Mouse (Mus musculus): ENCODE measurements at regions not wholly inside any gene's neighbourhood (a gene's known extent, or its start where the extent isn't known, plus 50 kb on each side); places are given as distances from the start of the nearest gene placed in this dataset.

DNA sequence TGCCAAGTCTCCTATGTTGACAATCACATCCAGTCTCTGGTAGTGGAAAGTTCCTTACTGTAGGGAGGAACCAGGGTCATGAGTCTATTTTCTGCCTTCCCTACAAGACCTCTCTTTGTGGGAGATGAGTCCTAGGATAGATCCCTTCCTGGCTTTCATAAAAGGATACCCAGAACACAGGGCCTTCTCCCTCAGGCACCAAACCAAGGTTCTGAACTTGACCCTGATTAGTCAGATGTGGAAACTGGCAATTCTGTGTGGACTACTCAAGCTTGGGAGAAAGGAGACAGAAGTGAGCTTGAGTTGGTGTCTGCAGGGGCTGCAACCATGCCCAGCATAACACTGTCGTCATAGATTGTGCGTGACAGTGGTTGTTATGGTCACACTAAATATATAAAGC is 293.6 kb upstream of the Hs6st1 start:
- DNase-seq (ENCODE audit: low spot score in 2 of 2): no peak

DNA sequence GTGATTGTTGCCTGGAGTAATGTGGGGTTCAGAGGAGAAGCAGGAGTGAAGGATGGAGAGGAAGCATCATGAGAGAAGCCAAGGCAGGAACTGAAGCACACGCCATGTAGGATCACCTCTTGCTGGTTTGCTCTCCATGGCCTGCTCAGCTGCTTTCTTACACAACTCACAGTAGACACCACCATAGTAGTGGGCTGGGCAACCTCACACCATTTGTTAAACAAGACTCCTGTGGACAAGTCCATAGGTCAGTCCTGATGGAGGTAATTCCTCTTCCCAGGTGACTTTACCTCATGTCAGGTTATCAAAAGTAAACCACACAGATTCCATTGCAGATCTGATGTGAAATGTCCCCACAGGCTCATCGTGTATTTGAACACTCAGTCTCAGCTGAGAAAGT is 285.5 kb upstream of the Hs6st1 start:
- DNase-seq (ENCODE audit: low spot score in 2 of 2): no peak

DNA sequence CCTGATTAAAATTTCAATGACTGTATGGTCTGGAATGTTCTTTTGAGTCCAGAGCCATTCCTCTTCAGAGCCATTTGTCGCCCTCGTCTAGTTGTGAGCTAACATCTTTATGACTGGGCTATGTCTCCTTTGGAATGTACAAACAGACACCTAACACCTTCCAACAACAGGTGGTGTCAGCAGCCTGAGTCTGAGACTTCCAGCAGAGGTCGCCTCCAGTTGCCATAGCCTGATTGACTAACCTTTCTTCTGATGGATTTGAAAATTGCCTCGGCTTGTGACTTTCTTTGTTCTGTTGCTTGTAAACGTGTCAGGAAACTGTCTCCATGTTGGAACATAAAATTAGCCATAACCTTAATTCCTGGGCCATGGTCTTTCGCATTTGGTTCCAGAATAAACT is 284.8 kb upstream of the Hs6st1 start:
- no peak for DNase-seq (ENCODE audit: low spot score in 2 of 2)

DNA sequence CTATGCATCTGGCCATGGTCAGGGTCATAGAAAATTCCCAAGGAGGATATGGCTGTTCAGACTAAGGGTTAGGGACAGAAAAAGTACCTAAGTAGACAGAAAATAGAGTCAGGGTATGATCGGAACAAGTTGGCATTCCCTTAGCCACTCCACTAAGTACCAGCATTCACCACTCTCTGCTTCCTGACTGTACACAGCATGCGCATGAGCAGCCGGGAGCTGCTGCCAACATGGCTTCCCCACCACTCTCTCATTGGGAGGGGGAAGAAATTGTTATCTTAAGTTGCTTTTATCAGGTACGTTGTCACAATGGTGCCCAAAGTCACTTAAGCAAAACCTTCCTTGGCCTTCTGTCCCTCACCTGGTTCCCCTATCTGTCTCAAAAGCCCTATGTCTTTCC is 282.0 kb upstream of the Hs6st1 start:
- DNase-seq (ENCODE audit: low spot score in 2 of 2): no peak

DNA sequence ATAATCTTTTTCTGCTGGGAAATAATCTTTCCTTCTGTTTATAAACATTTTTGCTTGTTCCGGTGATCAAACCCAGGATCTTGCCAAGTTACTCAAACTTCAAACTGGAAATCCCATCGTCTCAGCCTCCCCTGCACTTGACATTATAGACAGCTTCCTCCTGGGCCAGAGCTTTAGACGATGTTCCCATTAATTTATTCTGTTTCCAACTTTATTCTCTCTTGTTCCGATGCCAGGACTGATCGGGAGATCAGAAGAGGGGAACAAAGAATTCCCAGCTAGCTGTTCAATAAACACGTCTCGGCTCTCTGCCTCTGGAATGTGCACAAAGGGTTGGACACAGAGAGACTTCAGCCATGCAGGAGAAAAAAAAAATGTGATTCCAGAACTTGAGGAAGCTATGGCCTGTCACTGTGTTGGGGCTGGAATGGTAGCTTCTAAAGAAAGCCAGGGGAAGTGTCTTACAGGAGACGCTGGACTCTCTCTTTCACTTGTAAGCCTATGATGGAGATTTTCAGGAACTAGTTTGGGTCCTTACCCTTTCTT is 281.5 kb upstream of the Hs6st1 start:
- DNase-seq (ENCODE audit: low spot score in 2 of 2): no peak

DNA sequence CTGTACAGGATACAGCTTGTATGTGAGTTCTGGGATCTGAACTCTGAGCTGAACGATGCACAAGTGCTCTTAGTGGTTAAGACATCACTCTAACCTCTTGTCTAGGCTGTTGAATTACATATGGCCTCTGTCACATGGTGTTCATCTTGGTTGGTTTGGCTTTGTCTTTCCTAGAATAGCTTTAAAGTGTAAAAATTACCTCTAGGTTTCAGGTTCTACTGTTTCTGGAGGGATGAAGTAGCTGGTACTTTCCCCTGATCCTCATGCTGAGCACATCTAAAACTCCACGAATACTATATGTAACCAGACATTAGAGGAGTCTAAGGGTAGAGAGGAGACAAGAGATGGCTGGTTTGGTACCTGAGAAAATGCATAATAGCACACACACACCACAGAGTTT is 271.1 kb upstream of the Hs6st1 start:
- no peak for DNase-seq (ENCODE audit: low spot score in 2 of 2)

DNA sequence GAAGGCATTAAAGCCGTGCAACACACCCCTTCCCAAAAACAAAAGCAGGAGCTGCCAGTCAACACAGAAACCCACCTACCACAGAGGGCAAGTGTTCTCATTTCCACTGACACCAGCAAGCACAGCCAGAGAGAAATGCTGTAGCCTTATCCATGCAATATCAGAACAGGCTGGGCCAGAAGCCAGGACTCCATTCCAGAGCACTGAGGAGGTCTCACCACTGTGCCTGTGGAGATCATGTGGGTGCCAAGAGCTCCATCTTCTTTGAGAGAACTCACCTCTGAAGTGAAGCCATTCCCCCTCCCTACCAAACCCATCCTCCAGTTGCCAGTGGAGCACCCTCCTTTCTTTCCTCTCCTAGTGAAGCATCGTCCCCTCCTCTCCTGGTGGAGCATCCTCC is 270.7 kb upstream of the Hs6st1 start:
- DNase-seq (ENCODE audit: low spot score in 2 of 2): no peak

DNA sequence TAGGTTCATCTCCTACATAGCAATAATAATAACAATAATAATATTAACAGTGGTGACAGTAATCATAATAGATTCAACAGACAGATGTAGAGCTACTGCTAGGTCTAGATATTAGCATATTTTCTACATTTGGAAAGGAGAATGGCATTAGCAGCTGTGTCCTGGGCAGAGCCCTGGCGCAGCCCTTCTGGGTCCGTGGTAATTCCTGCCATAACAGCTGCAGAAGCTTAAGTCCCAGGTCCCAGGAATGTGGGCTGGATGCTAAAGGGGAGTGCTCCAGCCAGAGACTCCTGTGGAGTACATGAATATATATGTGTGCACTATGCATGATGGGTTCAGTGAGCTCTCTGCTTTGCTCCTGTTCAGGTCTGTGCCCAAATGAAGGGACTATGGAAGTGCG is 262.7 kb upstream of the Hs6st1 start:
- no peak for DNase-seq (ENCODE audit: low spot score in 2 of 2)

DNA sequence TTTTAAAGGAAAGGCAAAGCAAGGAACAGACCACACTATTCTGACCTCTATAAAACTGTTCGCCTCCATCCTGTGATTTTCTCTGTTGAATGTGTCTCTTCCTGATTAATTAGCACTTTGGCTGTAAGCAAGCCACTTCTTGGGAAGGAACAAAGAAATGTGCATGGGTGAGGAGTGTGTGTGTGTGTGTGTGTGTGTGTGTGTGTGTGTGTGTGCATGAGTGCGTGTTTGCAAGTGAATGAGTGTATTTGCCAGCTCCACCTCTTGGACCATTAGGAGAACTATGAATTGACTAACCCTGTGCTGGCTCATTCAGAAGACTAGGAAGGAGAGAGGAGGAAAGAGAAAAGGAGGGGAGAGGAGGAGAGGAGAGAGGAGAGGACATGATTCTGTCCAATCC is 261.9 kb upstream of the Hs6st1 start:
- DNase-seq (ENCODE audit: low spot score in 2 of 2): no peak

DNA sequence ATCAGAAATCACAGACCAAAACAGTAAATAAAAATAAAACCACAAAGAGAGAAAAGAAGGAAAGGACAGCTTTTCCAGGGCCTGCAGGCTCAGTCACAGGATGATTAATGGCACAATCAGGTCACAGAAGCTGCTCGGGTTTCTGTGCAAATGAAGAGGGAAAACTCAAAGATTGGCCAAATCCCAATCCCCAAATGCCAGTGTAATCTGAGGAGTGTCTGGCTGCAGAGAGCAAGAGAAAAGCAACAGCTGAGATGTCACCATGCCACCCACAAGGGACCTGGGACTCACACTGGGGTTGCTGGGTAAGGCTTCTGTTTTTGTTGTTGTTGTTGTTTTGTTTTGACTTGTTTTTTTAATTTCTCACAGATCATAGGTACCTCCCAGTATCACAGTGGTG is 261.5 kb upstream of the Hs6st1 start:
- DNase-seq (ENCODE audit: low spot score in 2 of 2): no peak

DNA sequence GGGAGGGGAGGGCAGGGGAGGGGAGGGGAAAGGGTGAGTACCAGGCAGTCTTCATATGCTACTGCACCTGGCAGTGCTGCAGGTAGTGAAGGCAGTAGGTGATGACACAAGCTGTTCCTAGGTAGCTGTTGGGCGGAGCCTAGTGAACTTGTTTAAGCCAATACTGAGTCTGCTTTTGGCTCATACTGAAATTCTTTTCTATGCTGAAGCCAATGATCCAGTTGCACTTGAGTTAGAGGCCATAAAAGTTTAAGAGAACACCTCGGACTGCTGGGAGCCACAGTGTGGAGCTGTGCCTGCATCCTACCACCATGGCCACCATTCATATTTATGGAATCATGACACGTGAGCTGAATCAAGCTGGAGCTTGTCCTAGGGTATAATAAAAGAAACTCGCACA is 259.3 kb upstream of the Hs6st1 start:
- no peak for DNase-seq (ENCODE audit: low spot score in 2 of 2)

DNA sequence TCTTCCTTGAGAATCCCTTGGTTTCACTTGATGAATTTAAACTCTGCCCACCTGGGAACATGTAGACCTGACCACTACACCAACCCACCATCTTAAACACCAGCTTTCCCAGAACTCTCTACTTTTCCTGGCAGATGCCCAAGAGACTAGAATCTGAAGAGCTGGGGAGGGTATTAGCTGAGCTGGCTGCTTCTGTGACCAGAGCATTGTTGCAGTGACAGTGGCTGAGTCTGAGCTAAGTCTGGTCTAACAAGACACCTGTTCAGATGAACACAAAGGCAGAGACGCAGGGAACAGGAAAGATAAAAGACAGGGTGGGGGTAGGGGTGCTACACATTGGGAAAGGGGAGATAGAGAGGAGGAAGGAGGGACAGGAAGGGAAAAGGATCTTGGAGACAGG is 258.9 kb upstream of the Hs6st1 start:
- DNase-seq (ENCODE audit: low spot score in 2 of 2): no peak

DNA sequence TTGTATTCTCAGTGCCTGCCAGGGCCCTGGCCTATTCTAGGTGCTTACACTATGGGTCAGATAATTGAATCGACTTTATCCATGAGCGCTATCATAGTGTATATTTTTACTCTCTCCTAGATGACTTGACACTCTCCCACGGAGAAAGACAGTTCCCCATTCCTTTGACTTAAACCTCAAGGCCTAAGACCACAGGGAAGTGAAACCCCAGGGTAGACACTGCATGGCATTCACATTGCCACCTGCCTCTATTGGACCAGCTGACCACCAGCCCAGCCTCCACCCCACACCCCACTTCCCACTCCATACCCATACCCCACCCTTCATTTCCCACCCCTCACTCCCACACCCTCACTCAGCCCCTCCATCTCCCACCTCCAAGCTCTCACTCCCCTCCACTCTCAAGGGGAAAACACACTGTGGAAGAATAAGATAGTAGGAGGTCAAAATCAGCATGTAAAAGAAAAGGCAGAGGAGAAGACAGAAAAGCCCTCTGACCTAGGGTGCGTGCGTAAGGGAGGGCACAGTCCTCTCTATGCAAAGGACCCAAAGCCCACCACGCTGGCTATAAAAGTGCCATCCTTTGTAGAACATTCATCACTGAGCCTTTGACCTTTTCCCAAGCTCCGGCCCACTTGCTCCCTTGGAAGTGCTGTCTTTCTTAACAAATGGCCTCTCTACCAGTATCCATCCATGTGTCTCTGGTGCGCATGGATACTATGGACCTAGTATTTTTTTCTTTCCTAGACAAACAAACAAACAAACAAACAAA is 257.4 kb upstream of the Hs6st1 start:
- DNase-seq (ENCODE audit: low spot score in 2 of 2): no peak

DNA sequence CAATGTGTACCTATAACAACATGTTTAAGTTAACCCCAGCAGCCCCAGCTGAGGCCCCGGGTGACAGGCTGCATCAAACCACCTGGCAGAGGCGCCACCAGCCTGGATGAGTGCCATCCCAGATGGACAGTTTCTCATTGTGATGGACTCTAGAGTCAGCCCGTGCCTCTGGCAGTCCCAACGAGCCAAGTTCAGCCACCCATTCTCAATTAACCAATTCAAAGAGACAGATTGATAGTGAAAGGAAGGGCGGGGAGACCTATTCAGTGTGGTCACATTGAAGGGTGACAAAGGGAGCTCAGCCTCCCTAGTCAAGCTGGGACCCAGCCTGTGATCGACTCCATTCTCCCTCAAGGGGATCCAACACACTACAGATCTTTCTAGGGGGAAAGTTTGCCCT is 256.8 kb upstream of the Hs6st1 start:
- DNase-seq (ENCODE audit: low spot score in 2 of 2): no peak

DNA sequence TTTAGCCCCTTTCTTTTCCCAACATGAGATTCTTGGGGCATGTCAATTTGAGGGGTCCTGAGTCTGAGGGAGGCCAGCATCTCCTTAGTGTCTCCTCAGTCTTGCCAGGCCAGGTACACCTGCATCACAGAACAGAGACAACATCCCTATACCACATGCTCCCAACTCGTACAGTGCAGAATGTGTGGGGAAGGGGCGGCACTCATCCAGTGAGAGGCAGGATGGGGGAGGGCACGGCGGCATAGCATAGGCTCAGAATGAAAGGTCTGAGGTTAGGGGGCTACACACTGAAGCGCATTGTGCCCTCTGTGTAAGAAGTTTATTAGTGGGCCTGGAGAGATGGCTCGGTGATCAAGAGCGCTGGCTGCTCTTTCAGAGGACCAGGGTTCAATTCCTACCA is 256.4 kb upstream of the Hs6st1 start:
- no peak for DNase-seq (ENCODE audit: low spot score in 2 of 2)

DNA sequence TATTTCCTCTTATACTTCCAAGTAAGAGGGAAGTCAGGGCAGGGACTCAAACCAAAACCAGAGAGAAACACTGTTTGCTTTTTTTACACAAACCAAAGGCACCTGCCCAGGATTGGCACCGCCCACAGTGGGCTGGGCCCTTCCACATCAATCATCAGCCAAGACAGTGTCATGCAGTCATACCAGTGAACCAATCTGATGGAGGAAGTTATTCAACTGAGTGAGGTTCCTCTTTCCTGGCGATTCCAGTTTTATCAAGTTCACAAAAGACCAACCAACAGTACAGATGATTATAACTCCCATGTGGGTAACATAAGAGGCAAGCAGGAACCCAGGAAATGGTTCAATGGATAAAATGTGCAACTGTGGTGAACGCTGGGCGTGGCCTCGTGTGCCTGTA is 254.6 kb upstream of the Hs6st1 start:
- no peak for DNase-seq (ENCODE audit: low spot score in 2 of 2)

DNA sequence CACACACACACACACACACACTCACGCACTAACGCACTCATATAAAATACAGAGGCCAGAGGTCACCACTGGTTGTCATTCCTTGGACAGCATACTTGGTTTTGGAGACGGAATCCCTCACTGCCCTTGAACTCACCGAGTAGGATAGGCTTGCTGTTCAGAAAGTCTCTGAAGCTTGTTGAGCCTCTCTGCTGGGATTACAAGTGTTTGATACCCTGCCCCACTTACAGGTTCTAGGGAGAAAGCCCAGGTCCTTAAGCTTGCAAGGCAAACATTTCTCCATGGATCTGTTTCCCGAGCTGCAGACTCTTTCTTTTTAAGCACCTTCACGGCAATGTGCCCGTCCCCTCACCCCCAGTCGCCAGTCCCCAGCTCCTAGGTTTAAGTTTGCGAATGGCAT is 254.0 kb upstream of the Hs6st1 start:
- no peak for DNase-seq (ENCODE audit: low spot score in 2 of 2)

DNA sequence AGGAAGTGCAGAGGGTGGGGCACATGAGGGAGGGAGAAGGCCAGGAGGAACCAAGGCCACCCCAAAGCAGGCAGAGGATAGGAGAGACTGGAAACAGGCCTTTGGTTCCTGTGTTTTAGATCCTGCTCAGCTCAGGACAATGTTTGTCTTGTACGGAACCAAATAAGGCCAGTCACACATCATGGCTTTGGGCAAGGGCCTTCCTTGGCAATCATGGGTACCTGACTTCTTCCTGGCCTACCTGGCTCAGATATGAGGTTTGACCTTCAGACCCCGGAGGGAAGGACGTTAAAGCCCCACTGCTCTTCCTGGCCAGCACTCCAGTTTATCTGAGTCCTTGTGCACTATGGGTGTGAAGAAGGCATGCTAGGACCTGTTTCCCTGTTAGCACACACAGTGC is 253.4 kb upstream of the Hs6st1 start:
- no peak for DNase-seq (ENCODE audit: low spot score in 2 of 2)

DNA sequence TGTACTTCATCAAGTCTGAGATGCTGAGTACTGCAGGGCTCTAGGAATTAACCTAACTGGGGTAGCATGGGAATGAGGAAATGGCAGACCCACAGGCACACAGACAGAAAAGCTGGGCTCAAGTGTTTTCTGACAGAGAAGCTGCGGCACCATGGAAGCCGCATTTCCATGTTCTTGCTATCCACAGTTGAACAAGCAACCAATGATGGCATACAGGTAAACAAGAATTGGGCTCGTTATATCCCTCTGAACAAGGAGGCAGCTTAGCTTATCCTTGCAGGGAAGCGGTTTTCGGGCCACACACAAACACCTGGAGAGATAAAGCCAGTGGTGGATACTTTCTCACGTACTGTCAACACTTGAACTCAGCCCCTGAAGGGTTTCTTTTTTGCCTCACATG is 246.4 kb upstream of the Hs6st1 start:
- no peak for DNase-seq (ENCODE audit: low spot score in 2 of 2)

DNA sequence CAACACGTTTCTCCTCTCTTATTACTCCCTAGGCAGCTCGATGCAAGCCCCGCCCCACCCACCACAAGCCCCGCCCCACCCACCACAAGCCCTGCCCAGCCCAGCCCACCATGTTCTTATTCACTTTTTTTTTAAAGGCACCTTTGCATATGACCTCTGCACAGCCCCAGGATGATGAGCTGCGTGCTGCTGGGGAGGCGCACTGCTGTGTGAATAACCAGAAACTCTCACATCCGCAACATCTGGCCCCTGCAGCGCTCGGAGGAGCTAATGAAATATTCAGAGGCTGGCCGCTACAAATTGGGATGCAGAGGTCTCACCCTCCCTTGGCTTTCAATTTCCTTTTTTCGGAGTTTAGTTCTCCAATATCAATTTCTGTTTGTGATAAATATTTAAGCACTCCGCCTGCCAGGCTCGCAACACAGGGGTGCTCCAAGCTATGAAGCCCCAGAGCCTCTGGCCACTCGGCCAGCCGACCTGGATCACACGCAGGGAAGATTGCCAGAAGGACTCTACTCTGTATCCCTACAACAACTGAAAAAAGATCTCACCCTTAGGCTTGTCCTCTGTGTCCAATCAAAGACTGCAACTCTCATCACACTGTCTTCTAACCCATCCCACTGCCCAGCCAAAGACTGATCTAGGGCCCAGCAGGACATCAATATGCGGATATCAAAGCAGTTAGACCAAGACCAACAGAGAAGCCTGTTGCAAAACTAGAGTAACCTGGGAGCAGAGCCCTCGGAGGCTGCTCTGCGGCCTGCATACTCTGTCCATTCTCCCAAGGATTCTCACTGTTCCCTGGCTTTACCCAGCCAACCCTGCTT is 245.6 kb upstream of the Hs6st1 start:
- no peak for DNase-seq (ENCODE audit: low spot score in 2 of 2)

DNA sequence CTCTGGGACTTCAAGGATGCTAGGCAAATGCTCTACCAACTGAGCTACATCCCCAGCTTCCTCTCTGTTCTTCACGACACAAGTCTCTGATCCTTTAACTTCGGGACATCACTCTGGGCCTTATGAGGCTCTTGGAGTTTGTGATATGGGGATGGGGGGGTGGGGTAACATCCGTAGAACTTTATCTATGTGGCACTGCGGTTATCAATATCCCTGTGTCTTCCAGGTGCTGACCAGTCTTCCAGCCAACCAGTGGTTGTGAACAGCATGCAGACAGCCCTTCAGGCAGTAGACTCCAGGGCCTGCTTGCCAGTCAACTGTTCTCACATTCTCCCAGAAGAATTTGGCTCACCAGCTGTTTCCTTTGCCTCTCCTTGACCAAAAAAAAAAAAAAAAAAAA is 244.7 kb upstream of the Hs6st1 start:
- no peak for DNase-seq (ENCODE audit: low spot score in 2 of 2)

DNA sequence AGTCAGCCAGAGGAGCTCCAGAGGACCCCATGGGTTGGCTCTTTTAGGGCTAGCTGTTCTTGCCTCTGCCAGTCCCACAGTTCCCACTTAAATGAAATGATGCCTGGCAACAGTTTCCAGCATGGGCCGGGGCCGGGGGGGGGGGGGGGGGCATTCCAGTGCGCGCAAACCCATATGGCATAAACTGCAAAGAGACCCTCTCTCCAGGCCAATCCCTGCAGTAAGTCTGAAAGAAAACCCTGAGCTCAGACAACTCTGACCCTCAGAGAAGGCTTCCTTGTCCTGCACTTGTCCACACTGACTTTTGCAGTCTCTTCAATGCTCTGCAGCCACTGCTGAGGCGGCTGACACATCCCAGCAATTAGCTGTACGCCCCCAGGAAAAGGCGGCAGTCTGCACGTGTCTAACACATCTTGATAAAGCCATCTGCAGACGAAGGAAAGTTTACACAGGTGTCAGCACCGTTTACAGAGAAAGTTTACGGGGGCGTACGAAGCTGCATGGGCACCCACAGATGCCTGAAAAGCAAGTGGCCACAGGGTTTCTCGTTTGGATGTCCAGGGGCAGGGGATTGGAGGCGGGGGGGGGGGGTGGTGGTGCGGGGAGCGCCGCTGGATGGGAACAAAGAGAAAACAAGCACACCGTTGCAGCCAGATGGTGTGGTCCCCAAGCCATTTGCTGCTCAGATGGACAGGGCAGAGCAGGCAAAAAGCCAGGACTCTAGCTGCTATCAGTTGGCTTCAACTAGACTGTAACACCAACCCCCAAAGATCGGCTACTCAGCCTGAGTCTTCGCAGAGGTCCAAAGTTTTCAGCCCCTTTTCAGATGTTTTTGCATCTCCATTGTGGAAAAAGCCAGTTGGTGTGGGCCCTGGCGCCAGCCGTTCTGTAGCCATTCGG is 244.0 kb upstream of the Hs6st1 start:
- DNase-seq (ENCODE audit: low spot score in 2 of 2): no peak
